Mouse (Mus musculus) myocyte (in vitro differentiated cells): ENCODE measurements around the gene Fam174b.

Source experiments
- E2F4 ChIP-seq: IDR thresholded peaks from one replicate; pipeline ENCODE4 v1.6.1; 2011; ENCODE audit warnings: mild to moderate bottlenecking, control low read depth, moderate library complexity; ENCODE audit not compliant: insufficient read depth
- MAX ChIP-seq: IDR thresholded peaks from one replicate; pipeline ENCODE4 v1.6.1; 2011; ENCODE audit warnings: low read depth, mild to moderate bottlenecking, control low read depth
- MYOD1 ChIP-seq, 3 experiments: IDR thresholded peaks; one replicate each; pipeline ENCODE4 v1.6.1; 2011; ENCODE audit warnings: control low read depth in 2 of 3, low read depth in 2 of 3, mild to moderate bottlenecking in 2 of 3, moderate library complexity in 1 of 3; ENCODE audit not compliant: insufficient read length in 2 of 3, control insufficient read depth in 1 of 3
- POLR2A ChIP-seq: IDR thresholded peaks from one replicate; pipeline ENCODE4 v1.6.1; 2011; ENCODE audit warnings: low read depth, mild to moderate bottlenecking, control low read depth, moderate library complexity; ENCODE audit not compliant: insufficient read length
- TCF12 ChIP-seq: IDR thresholded peaks from one replicate; pipeline ENCODE4 v1.6.1; 2011; ENCODE audit warnings: mild to moderate bottlenecking, control low read depth; ENCODE audit not compliant: poor library complexity, insufficient read depth, severe bottlenecking
- USF1 ChIP-seq: IDR thresholded peaks from one replicate; pipeline ENCODE4 v1.6.1; 2011; ENCODE audit warnings: low read depth, mild to moderate bottlenecking, control low read depth, moderate library complexity

DNA sequence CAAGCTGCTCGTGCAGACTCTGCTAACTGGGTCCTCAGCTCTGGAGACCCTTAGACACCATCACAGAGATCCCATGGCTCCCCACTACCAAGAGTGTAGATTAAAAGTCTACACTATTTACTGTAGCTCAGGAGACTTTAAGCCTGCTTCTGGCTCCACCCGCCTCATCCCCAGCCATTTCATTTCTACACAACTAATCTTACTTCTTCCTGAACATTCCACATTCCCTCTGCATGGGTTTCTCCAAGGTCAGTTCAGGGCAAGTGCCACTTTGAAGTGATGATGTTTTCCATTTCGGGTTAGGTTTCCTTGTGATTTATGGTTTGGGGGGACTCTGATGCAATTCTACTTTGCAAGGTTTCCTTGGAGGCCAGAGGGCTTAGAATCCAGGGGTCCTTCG lies 52.1 kb downstream of the Fam174b start:
- no peak for TF ChIP-seq POLR2A
- TF ChIP-seq TCF12, result no peak
- TF ChIP-seq E2F4, result no peak
- no peak for TF ChIP-seq MYOD1 (IDR thresholded peaks at IDR 0.05; ENCODE audit: control insufficient read depth in 1 of 3, insufficient read length in 2 of 3, low read depth in 2 of 3)
- no peak for TF ChIP-seq USF1
- no peak for TF ChIP-seq MAX
